Comparison of ENCODE assay signal across 8 mouse cellular contexts in the genomic region with DNA sequence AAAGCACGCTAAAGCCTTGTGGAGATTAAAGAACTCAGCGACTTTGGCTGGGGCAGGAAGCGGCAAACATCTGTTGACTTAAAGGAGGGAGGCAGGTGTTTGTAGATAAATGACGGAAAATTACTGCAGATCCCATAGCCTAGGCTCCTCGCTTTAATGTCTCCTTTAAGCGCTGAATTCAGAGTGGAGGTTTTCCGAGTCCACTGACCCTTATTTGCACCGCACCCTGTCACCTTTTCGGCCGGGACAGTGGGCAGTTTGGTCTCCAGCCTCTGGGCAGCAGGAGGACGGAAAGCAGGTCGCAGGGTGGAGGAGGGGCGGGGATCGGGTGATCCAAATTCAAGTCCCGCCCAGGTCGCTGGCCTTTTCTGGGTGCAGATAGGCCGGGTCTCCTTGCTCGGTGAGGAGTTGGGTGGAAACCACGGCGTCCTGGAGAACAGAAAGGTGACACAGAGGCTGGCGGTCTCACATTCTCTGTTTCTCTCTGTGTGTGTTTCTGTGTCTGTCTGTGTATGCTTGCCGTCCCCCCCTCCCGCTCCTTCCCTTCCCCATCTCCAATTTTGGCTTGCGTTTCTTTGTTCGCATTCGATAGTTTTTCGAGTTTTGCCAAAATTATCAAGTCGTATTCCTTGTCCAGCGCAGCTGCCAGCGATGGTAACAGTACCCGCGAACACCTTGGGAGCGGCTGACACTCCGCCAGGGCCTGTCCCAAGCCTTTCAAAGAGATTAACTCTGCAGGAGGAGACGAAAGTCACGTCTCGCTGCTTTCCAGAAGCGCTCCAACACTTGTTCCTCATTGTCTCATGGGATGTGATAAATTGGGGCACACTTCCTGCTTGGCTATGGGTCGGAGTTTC. TPM values are rescaled to one million over a fixed set of nuclear protein-coding genes. Genes with fewer than 3 reads are reported as not detected.
DNase-seq lines count a peak whose midpoint lies in the region; ATAC-seq lines count a peak whose summit lies in the region.

No protein-coding gene starts in this region.

- no peaks in the 10 kb centered on the region for H3K9me3 ChIP-seq in liver, embryonic 15.5 days (replicated peaks)
- H3K9me3 ChIP-seq in neural tube, embryonic 11.5 days (ENCODE audit: control insufficient read depth, low read length) = no peaks in the 10 kb centered on the region

- peak; percentile 36 for DNase-seq in urinary bladder, adult 2 months (ENCODE audit: low spot score)
- no peak for DNase-seq in urinary bladder, postnatal 4 days (ENCODE audit: low spot score in 2 of 2)
- peak; percentile 55 to 58 for DNase-seq in cerebellum, postnatal 36 days
- DNase-seq in gastrocnemius, postnatal 14 days = peak; percentile 43
- DNase-seq in neural tube, embryonic 11.5 days (ENCODE audit: low spot score) = peak; percentile 54
- peak; percentile 85 for DNase-seq in thymus, postnatal 14 days

- H3K4me1 ChIP-seq in liver, embryonic 15.5 days (replicated peaks) = peaks cover 45% of the 10 kb centered on the region
- H3K4me1 ChIP-seq in neural tube, embryonic 11.5 days (ENCODE audit: control insufficient read depth, insufficient read depth, low read length) = 0 out of 2 replicates have a peak, but pooled peaks cover 3% of the 10 kb centered on the region

- peak overlapping the region; percentile 69 for H3K4me3 ChIP-seq in liver, embryonic 15.5 days (replicated peaks)
- H3K4me3 ChIP-seq in neural tube, embryonic 11.5 days (ENCODE audit: low read depth, low read length) = peak overlapping the region; percentile 38

- H3K36me3 ChIP-seq in liver, embryonic 15.5 days (replicated peaks) = no peaks in the 10 kb centered on the region
- no peaks in the 10 kb centered on the region for H3K36me3 ChIP-seq in neural tube, embryonic 11.5 days (ENCODE audit: control insufficient read depth, insufficient read depth, low read length)

- H3K27me3 ChIP-seq in liver, embryonic 15.5 days = no peaks in the 10 kb centered on the region
- H3K27me3 ChIP-seq in neural tube, embryonic 11.5 days (ENCODE audit: control insufficient read depth, insufficient read depth, low read length) = peaks cover 23% of the 10 kb centered on the region

- WGBS in liver, embryonic 15.5 days (ENCODE audit: insufficient replicate concordance) = under 1% methylated on average over 39 of the region's 39 CpGs
- under 1% methylated on average over 39 of the region's 39 CpGs for WGBS in neural tube, embryonic 11.5 days

- H3K4me2 ChIP-seq in liver, embryonic 15.5 days = peak overlapping the region; percentile 91
- H3K4me2 ChIP-seq in neural tube, embryonic 11.5 days (ENCODE audit: low read depth) = peak overlapping the region; percentile 79

- H3K9ac ChIP-seq in liver, embryonic 15.5 days = peak overlapping the region; percentile 80
- peak overlapping the region; percentile 55 for H3K9ac ChIP-seq in neural tube, embryonic 11.5 days (ENCODE audit: low read length)

- peak; percentile 80 for ATAC-seq in inflammation-experienced regulatory T-cells, adult 6 months
- peak; percentile 81 for ATAC-seq in liver, embryonic 15.5 days (ENCODE audit: insufficient read depth)
- peak; percentile 27; the same call in 1 of the 2 replicates for ATAC-seq in neural tube, embryonic 11.5 days (ENCODE audit: insufficient read depth, low FRiP score, low TSS enrichment)

- intact Hi-C loops in gastrocnemius, postnatal 14 days (cut with DNase I; ENCODE audit: low total_unique reads) = no loop called here

- peak overlapping the region; percentile 100 for H3K27ac ChIP-seq in liver, embryonic 15.5 days (replicated peaks)
- no peak overlapping the region for H3K27ac ChIP-seq in neural tube, embryonic 11.5 days (ENCODE audit: low read depth, low read length)

RNA-seq across cellular contexts. Expression of a gene that starts 11.9 kb away (rescaled TPM):
- polyA plus RNA-seq in urinary bladder, adult 2 months (2012; rRNA removed) = 27.8 and 28.7 TPM in 2 replicates
- 10 to 100 TPM; 38.4 to 40.8 TPM for total RNA-seq in gastrocnemius, postnatal 14 days (2021)
- 10 to 100 TPM; 46.7 to 54.1 (median 47.0) TPM for polyA plus RNA-seq in inflammation-experienced regulatory T-cells, adult 6 months (2017; shearing (Covaris generic))
- polyA plus RNA-seq in liver, embryonic 15.5 days (2015; fragmentation: Nextera tagmentation; extraction: Ambion mirVana) = 22.9 TPM in 2 replicates
- 30.8 and 31.5 TPM in 2 replicates for polyA plus RNA-seq in neural tube, embryonic 11.5 days (2014; fragmentation: Nextera tagmentation; extraction: Ambion mirVana)

Comparison
In these comparisons a context has a peak if more than half of its experiments do, and no peak if none do; other contexts are left out.
1. DNase-seq: peak in urinary bladder, adult 2 months (single experiment), cerebellum, postnatal 36 days (2 of 2), gastrocnemius, postnatal 14 days (single experiment), neural tube, embryonic 11.5 days (single experiment) and thymus, postnatal 14 days (single experiment); none in urinary bladder, postnatal 4 days (0 of 2).
2. ATAC-seq: peak in every context shown above with its lines; median percentile 81 in liver, embryonic 15.5 days; 80 in inflammation-experienced regulatory T-cells, adult 6 months; 27 in neural tube, embryonic 11.5 days.